Mouse (Mus musculus) hindbrain, embryonic 12.5 days (tissue): ENCODE results near the gene Ankzf1. TPM values are rescaled to one million over a fixed set of nuclear protein-coding genes. Genes with fewer than 3 reads are reported as not detected.
"Not testable (repeated sequence)": the region's sequence is repeated elsewhere in the genome, so short reads cannot be mapped to it uniquely, and the experiment has no call there.

Source experiments
- ATAC-seq: fragments of 200-750 bp; cut with Nextera tagmentation; 2 replicates; pipeline ENCODE4 v1.8.0; 2017; ENCODE audit warnings: moderate TSS enrichment; ENCODE audit not compliant: low FRiP score
- H3K27ac ChIP-seq: fragments of 300-500 bp; sonication (generic); 2 replicates; pipeline ENCODE4 v1.5.1; 2016; ENCODE audit warnings: mild to moderate bottlenecking
- H3K27me3 ChIP-seq: fragments of 300-500 bp; sonication (generic); 2 replicates; pipeline ENCODE4 v1.6.1; 2016; ENCODE audit warnings: mild to moderate bottlenecking
- H3K36me3 ChIP-seq: fragments of 300-500 bp; sonication (generic); 2 replicates; pipeline ENCODE4 v1.6.1; 2016; ENCODE audit warnings: mild to moderate bottlenecking
- H3K4me1 ChIP-seq: fragments of 300-500 bp; sonication (generic); 2 replicates; pipeline ENCODE4 v1.6.1; 2016
- H3K4me2 ChIP-seq: fragments of 300-500 bp; sonication (generic); replicated peaks from 2 replicates; pipeline ENCODE4 v1.6.1; 2016; ENCODE audit warnings: mild to moderate bottlenecking
- H3K4me3 ChIP-seq: fragments of 300-500 bp; sonication (generic); 2 replicates; pipeline ENCODE4 v1.5.1; 2016; ENCODE audit warnings: mild to moderate bottlenecking
- H3K9ac ChIP-seq: fragments of 300-500 bp; sonication (generic); 2 replicates; pipeline ENCODE4 v1.6.1; 2016; ENCODE audit warnings: mild to moderate bottlenecking, moderate library complexity
- H3K9me3 ChIP-seq: fragments of 300-500 bp; sonication (generic); replicated peaks from 2 replicates; pipeline ENCODE4 v1.6.1; 2016; ENCODE audit warnings: mild to moderate bottlenecking
- WGBS: fragments of 180-500 bp; shearing (Covaris S2); methylation state at CpG from one replicate; pipeline ENCODE4 v1.1.7; 2016; 5-methylcytosine and 5-hydroxymethylcytosine counted together
- polyA plus RNA-seq: library from polyadenylated mRNA; unstranded; fragments of >200 nt; fragmentation: Nextera tagmentation; extraction: Ambion mirVana; gene quantifications from 2 replicates; pipeline ENCODE4 v1.2.1, GENCODE M21; 2016

Ankzf1 gene
- polyA plus RNA-seq, 1 experiment from 2014 or later = 25.6 TPM

GRCm38 (mm10) chr1:75231224-75231623 lies 39.3 kb downstream of the Ankzf1 start:
- WGBS = 77% methylated on average over 4 of the region's 4 CpGs

DNA sequence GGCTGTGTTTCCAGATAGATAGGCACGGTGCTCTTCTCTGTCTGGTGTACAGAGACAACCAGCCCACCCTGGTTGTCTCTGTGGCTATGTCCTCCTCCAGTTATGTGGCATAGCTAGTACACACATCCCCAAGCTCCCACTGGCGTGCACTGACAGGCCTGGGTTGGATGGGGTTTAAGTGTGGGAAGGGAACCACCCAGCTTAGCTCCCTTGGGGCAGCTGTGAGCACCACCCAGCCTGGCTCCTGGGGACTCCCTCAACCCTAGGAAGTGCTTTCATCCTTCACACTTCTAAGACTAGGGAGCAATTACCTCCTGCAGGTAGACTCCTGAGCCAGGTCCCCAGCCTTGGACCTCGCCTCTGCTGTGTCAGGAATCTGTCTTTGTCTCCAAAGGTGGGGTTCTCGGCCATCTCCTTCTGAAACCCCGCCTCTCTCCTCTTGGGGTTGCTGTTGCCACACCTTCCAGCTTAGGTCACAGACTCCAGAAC lies 39.8 kb downstream of the Ankzf1 start, which contains the start of gene A630095N17Rik:
A630095N17Rik (minus strand) TSS at position 439 of the 489 bp plus-strand sequence.
- peaks cover 12% of the 10 kb centered on the region; the same call in 1 of the 2 replicates for H3K4me1 ChIP-seq
- ATAC-seq = no peak
- H3K27me3 ChIP-seq = peaks cover 8% of the 10 kb centered on the region
- WGBS = 72% methylated on average over 5 of the region's 5 CpGs
- H3K4me2 ChIP-seq = no peak within 1 kb of the TSS
- no peak within 1 kb of the TSS for H3K9ac ChIP-seq
- H3K4me3 ChIP-seq = no peak within 1 kb of the TSS
- no peaks in the 10 kb centered on the region for H3K36me3 ChIP-seq
- H3K27ac ChIP-seq = no peak within 1 kb of the TSS
- H3K9me3 ChIP-seq = no peaks in the 10 kb centered on the region

More at GRCm38 (mm10) chr1:75231224-75231623, 39.3 kb downstream of the Ankzf1 start:
- Histone ChIP-seq H3K4me3 (no peak overlapping the region), H3K4me1 (peaks cover 12% of the 10 kb centered on the region; the same call in 1 of the 2 replicates), H3K9ac (no peak overlapping the region), H3K9me3 (no peaks in the 10 kb centered on the region), H3K27me3 (peaks cover 8% of the 10 kb centered on the region), H3K4me2 (no peak overlapping the region), H3K27ac (no peak overlapping the region), H3K36me3 (no peaks in the 10 kb centered on the region)
- no peak for ATAC-seq

GRCm38 (mm10) chr1:75232489-75232888 lies 40.5 kb downstream of the Ankzf1 start:
- not testable (repeated sequence) for ATAC-seq, H3K27ac ChIP-seq, H3K9ac ChIP-seq, H3K27me3 ChIP-seq, H3K4me3 ChIP-seq, H3K4me2 ChIP-seq, H3K9me3 ChIP-seq, H3K36me3 ChIP-seq
- 70% methylated on average over 4 of the region's 4 CpGs for WGBS
- peaks cover 20% of the 10 kb centered on the region for H3K4me1 ChIP-seq

- no peak overlapping the region for H3K27ac ChIP-seq
- WGBS = under 1% methylated on average over 8 of the region's 8 CpGs
- peaks cover 8% of the 10 kb centered on the region for H3K27me3 ChIP-seq
- no peaks in the 10 kb centered on the region for H3K9me3 ChIP-seq
- no peak overlapping the region for H3K9ac ChIP-seq
- H3K4me3 ChIP-seq = no peak overlapping the region
- ATAC-seq = peak; percentile 72
- no peak overlapping the region for H3K4me2 ChIP-seq
- peaks cover 7% of the 10 kb centered on the region; the same call in 1 of the 2 replicates for H3K36me3 ChIP-seq
- H3K4me1 ChIP-seq = peaks cover 21% of the 10 kb centered on the region
Measured at GRCm38 (mm10) chr1:75234606-75235005, 42.7 kb downstream of the Ankzf1 start.

DNA sequence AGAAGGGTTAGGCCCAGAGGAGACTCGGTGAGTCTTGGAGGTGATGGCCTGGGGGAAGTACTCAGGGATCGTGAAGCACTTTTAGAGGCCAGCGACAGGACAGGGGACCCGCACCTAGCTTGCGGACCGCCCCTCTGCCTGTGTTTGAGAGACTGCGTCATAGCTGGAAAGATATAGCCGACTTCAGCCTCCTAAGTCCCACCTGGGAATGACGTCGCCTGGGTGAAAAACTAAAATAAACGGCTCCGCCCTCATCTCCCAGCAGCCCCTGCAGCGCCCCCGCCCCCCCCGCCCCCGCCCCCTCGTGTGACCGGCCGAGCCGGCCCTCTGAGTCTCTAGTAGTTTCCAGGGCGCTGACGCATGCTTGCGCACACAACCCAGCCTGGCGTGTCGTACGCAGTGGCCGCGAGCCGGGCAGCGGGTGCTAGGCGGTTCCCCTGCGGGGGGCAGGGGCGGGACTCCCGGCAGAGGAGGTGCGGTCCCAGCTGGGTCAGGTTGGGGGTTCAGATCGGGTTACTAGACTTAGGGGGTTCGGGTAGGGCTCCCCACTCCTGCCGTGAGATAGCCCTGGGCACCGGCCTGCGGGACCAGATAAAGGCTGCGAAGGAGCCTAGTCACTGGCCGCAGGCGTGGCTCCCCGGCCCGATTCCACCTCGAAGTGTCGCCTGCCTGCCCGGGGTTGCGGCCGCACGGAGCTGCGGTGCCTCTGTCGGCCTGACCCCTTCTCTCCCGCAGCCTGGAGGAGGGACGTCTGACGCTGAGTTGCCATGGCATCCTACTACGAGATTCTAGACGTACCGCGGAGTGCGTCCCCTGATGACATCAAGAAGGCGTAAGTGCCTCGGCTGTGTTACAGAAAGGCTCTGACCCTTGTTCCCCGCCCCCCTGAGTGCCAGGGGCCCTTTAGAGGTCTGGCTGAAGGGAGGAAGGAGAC lies 44.4 kb downstream of the Ankzf1 start, which contains the start of gene Dnajb2:
Dnajb2 (plus strand) TSS at position 290 of the 934 bp plus-strand sequence.
- Histone ChIP-seq H3K27me3 (peaks cover 5% of the 10 kb centered on the region), H3K4me3 (peak within 1 kb of the TSS; percentile 54), H3K27ac (peak within 1 kb of the TSS; percentile 85), H3K4me2 (peak within 1 kb of the TSS; percentile 92), H3K9me3 (no peaks in the 10 kb centered on the region), H3K9ac (peak within 1 kb of the TSS; percentile 86), H3K36me3 (peaks cover 21% of the 10 kb centered on the region; the same call in 1 of the 2 replicates), H3K4me1 (peaks cover 21% of the 10 kb centered on the region)
- ATAC-seq = peak; percentile 83
- 1% methylated on average over 64 of the region's 64 CpGs for WGBS

- H3K27ac ChIP-seq = no peak overlapping the region
- no peak overlapping the region for H3K4me2 ChIP-seq
- no peak overlapping the region for H3K9ac ChIP-seq
- WGBS = 86% methylated on average over 10 of the region's 10 CpGs
- peaks cover 40% of the 10 kb centered on the region for H3K36me3 ChIP-seq
- no peak for ATAC-seq
- H3K9me3 ChIP-seq = no peaks in the 10 kb centered on the region
- no peaks in the 10 kb centered on the region for H3K27me3 ChIP-seq
- H3K4me1 ChIP-seq = peaks cover 19% of the 10 kb centered on the region
- no peak overlapping the region for H3K4me3 ChIP-seq
Measured at GRCm38 (mm10) chr1:75239591-75239990, 47.6 kb downstream of the Ankzf1 start.

GRCm38 (mm10) chr1:75243411-75243810 lies 51.5 kb downstream of the Ankzf1 start:
- WGBS = 93% methylated on average over 14 of the region's 14 CpGs
- Histone ChIP-seq H3K27ac (no peak overlapping the region), H3K27me3 (no peaks in the 10 kb centered on the region), H3K4me1 (peaks cover 11% of the 10 kb centered on the region), H3K4me2 (no peak overlapping the region), H3K4me3 (no peak overlapping the region), H3K9me3 (no peaks in the 10 kb centered on the region), H3K36me3 (peaks cover 40% of the 10 kb centered on the region), H3K9ac (no peak overlapping the region)
- no peak for ATAC-seq

DNA sequence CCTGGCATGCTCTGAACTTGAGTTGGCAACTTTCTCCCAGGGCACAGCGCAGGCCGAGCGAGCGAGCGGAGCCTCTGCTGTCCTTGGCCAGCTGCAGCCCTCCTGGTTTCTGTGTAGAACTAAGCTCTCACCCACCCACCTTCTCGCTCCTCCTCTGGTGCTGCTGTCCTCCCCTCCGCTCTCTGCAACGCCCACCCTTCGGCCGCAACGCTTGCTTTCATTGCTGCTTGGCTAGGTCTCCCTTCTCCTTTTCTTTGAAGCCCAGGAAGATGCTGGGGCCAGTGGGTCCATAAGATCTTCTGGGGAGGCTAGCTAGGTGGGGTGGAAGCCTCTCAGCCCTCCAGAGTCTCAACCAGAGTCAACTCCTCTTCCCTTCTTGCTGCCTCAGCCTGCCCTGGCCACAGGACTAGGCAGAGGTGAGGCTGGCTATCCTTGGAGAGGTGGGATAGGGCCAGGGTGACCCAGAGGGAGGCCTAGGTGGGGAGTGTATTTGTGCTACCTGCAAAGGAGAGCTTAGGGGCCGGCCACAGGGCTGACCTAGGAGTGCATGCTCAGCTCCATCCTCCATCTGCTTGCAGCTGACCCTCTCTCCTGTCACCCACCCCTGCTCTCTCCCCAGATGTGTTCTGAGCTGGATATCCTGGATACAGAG lies 52.4 kb downstream of the Ankzf1 start:
- no peak for ATAC-seq
- 87% methylated on average over 12 of the region's 12 CpGs for WGBS
- no peak overlapping the region for H3K4me2 ChIP-seq
- H3K27ac ChIP-seq = no peak overlapping the region
- no peak overlapping the region for H3K4me3 ChIP-seq
- no peaks in the 10 kb centered on the region for H3K27me3 ChIP-seq
- no peaks in the 10 kb centered on the region for H3K9me3 ChIP-seq
- no peak overlapping the region for H3K9ac ChIP-seq
- peaks cover 36% of the 10 kb centered on the region for H3K36me3 ChIP-seq
- peaks cover 11% of the 10 kb centered on the region for H3K4me1 ChIP-seq

DNA sequence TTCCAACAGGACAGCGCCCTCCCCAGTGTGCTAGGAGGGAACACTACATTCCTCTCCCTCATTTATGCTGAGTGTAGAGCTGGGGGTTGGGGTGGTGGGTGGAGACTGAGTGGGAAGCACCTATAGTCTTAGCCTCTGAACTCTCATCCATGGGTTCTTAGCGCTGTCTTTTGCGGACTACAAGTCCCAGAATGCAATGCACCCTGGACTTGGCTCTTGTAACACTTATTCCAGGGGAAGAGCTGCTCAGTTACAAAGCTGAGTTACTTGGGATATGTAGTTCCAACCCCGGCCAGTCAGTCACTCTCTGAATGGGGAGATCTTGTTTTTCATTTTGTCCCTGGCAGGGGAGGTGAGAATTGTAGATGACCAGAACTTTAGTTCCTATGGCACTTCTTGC lies 52.9 kb downstream of the Ankzf1 start:
- Histone ChIP-seq H3K27me3 (no peaks in the 10 kb centered on the region), H3K4me3 (no peak overlapping the region), H3K9ac (no peak overlapping the region), H3K36me3 (peaks cover 31% of the 10 kb centered on the region), H3K27ac (no peak overlapping the region), H3K4me2 (no peak overlapping the region), H3K9me3 (no peaks in the 10 kb centered on the region), H3K4me1 (peaks cover 11% of the 10 kb centered on the region)
- 13% methylated on average over 4 of the region's 4 CpGs for WGBS
- ATAC-seq = peak; percentile 47; the same call in 1 of the 2 replicates

DNA sequence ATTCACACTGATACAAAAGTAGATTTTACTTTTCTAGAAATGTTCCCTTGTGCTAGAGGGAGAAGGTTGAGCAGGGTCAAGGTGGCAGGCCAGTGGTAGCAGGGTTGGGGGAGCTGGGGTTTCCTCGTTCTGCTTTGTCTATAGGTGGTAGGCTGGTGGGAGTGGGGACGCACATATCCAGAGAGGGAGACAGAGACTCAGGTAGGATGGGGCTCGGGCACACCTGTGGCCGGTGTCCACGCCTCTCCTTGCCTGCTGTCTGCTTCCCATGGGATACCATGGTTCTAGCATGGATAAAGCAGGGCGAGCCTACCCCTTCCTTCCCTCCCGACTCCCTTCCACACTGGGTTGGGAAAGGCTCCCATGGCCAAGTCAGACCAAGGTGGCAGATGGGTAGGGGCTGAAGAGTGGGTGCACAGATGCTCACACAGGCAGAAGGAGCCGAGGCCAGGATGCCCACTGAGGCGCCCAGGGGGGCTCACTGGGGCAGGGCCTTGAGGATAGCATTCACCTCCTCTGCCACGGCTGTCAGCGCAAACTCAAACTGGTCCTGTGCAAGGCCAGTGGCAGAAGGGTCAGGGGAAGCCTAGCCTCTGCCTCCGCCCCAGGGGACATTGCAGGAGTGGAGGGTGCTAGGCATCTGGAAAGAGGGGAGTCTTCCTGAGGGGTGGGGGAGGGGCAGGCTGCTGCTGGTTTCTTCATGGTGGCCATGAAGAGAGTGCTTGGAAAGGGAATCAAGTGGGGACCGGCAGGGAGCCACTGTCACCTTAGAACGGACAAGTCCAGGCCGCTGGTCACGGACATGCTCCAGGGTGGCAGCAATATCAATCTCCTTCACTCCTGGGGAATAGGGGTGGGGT lies 55.4 kb downstream of the Ankzf1 start:
- Histone ChIP-seq H3K9me3 (no peaks in the 10 kb centered on the region), H3K4me3 (no peak overlapping the region), H3K36me3 (peaks cover 13% of the 10 kb centered on the region), H3K9ac (peak overlapping the region; percentile 1; the same call in 1 of the 2 replicates), H3K27ac (no peak overlapping the region), H3K27me3 (peaks cover 2% of the 10 kb centered on the region; the same call in 1 of the 2 replicates), H3K4me2 (no peak overlapping the region), H3K4me1 (peaks cover 21% of the 10 kb centered on the region)
- WGBS = 72% methylated on average over 16 of the region's 16 CpGs
- ATAC-seq = no peak

DNA sequence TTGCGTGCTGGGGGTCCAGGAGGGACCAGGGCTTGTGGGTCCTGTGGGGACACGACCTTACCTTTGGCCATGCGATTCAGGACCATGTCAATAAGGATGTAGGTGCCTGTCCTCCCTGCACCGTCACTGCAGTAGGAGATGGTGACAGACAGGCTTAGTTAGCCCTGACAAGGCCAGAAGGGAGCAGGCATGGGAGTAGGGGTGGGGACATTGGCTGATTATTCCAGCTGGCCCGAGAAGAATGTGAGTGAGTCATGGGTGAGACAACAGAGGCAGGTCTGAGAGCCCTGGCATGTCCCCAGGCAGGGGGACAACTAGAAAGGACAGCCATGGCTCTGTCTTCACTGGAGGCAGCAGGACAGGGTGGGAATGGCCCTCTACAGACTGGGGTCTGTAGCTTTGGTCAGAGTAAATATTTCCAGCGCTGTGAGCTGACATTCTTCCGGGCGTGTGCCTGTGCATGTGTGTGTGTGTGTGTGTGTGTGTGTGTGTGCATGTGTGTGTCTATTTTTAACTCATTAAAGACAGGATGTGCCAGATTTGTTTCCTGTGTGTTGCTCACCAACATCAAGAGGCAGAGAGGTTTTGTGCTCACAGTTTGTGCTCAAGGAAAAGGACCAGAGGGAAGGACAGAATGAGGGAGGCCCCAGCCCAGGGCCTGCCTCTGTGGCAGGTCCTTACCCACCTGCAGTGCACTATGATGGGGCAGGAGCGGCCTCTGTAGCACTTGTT lies 56.3 kb downstream of the Ankzf1 start:
- peak overlapping the region; percentile 15 for H3K9ac ChIP-seq
- ATAC-seq = no peak

More for the DNA sequence above, 56.3 kb downstream of the Ankzf1 start:
- 52% methylated on average over 9 of the region's 9 CpGs for WGBS
- Histone ChIP-seq H3K36me3 (peaks cover 7% of the 10 kb centered on the region), H3K4me1 (peaks cover 21% of the 10 kb centered on the region), H3K27me3 (peaks cover 11% of the 10 kb centered on the region), H3K9me3 (no peaks in the 10 kb centered on the region), H3K4me3 (no peak overlapping the region), H3K27ac (no peak overlapping the region), H3K4me2 (no peak overlapping the region)
